Mouse (Mus musculus) heart, postnatal 0 days (tissue): ENCODE measurements around the gene Gm14443.
"Not testable (repeated sequence)": the region's sequence is repeated elsewhere in the genome, so short reads cannot be mapped to it uniquely, and the experiment has no call there.

Experiments
- CTCF ChIP-seq: IDR thresholded peaks from 2 replicates; pipeline ENCODE4 v1.5.1; 2016; ENCODE audit warnings: antibody characterized with exemption, control low read depth, low read depth
- EP300 ChIP-seq: IDR thresholded peaks from 2 replicates; pipeline ENCODE4 v1.6.1; 2016; ENCODE audit warnings: antibody characterized with exemption, low read depth

- not testable (repeated sequence) for TF ChIP-seq EP300, CTCF
These were observed 2.6 kb downstream of the Gm14443 start for GRCm38 (mm10) chr2:175172906-175173595.
